Mouse (Mus musculus) bone marrow macrophage, adult 2 months (primary cell): ENCODE measurements around the gene Cd274.

ENCODE experiments used
- CTCF ChIP-seq: IDR thresholded peaks from 2 replicates; pipeline ENCODE4 v1.5.1; 2012; ENCODE audit warnings: low read depth, mild to moderate bottlenecking, low read length, moderate library complexity
- POLR2A ChIP-seq: IDR thresholded peaks from 2 replicates; pipeline ENCODE4 v1.6.1; 2012; ENCODE audit warnings: mild to moderate bottlenecking, low read depth, low read length, borderline replicate concordance

- TF ChIP-seq CTCF (no peak), POLR2A (no peak)
Observed at GRCm38 (mm10) chr19:29336624-29337023, 30.6 kb upstream of the Cd274 start.
